Mouse (Mus musculus): ENCODE results near the gene Itprip.

The Itprip gene

GRCm38 (mm10) chr19:47915251-47915650 is 3.8 kb downstream of the Itprip start:
- DNase-seq (ENCODE audit: low read depth, low spot score): no peak

GRCm38 (mm10) chr19:47914191-47914590 is 4.9 kb downstream of the Itprip start:
- DNase-seq (ENCODE audit: low read depth, low spot score): no peak

- no peak for DNase-seq (ENCODE audit: low read depth, low spot score)
Measured at GRCm38 (mm10) chr19:47913344-47913743, 5.8 kb downstream of the Itprip start.

- no peak for DNase-seq (ENCODE audit: low read depth, low spot score)
Measured at GRCm38 (mm10) chr19:47910751-47911150, 8.3 kb downstream of the Itprip start.

- DNase-seq (ENCODE audit: low read depth, low spot score): no peak
Measured at GRCm38 (mm10) chr19:47910117-47910618, 8.9 kb downstream of the Itprip start.

GRCm38 (mm10) chr19:47909387-47910116 is 9.5 kb downstream of the Itprip start:
- peak; percentile 46 for DNase-seq (ENCODE audit: low read depth, low spot score)

GRCm38 (mm10) chr19:47908961-47909371 is 10.1 kb downstream of the Itprip start:
- DNase-seq (ENCODE audit: low read depth, low spot score): no peak

- DNase-seq (ENCODE audit: low read depth, low spot score): no peak
Measured at GRCm38 (mm10) chr19:47907596-47907995, 11.5 kb downstream of the Itprip start.

GRCm38 (mm10) chr19:47905603-47906002 is 13.5 kb downstream of the Itprip start:
- no peak for DNase-seq (ENCODE audit: low read depth, low spot score)

- DNase-seq (ENCODE audit: low read depth, low spot score): no peak
Measured at GRCm38 (mm10) chr19:47905081-47905480, 14.0 kb downstream of the Itprip start.

GRCm38 (mm10) chr19:47903679-47904078 is 15.4 kb downstream of the Itprip start:
- no peak for DNase-seq (ENCODE audit: low read depth, low spot score)

- DNase-seq (ENCODE audit: low read depth, low spot score): no peak
Measured at GRCm38 (mm10) chr19:47902316-47903201, 16.5 kb downstream of the Itprip start.

GRCm38 (mm10) chr19:47900558-47900957 is 18.5 kb downstream of the Itprip start:
- no peak for DNase-seq (ENCODE audit: low read depth, low spot score)

GRCm38 (mm10) chr19:47900012-47900411 is 19.1 kb downstream of the Itprip start:
- DNase-seq (ENCODE audit: low read depth, low spot score): no peak

- no peak for DNase-seq (ENCODE audit: low read depth, low spot score)
Measured at GRCm38 (mm10) chr19:47898472-47899079, 20.5 kb downstream of the Itprip start.

GRCm38 (mm10) chr19:47893092-47893491 is 26.0 kb downstream of the Itprip start:
- no peak for DNase-seq (ENCODE audit: low read depth, low spot score)

- DNase-seq (ENCODE audit: low read depth, low spot score): no peak
Measured at GRCm38 (mm10) chr19:47891562-47892312, 27.4 kb downstream of the Itprip start.

GRCm38 (mm10) chr19:47890489-47891130 is 28.5 kb downstream of the Itprip start:
- no peak for DNase-seq (ENCODE audit: low read depth, low spot score)

GRCm38 (mm10) chr19:47888037-47888436 is 31.1 kb downstream of the Itprip start:
- DNase-seq (ENCODE audit: low read depth, low spot score): no peak

GRCm38 (mm10) chr19:47887417-47887816 is 31.7 kb downstream of the Itprip start:
- DNase-seq (ENCODE audit: low read depth, low spot score): no peak

GRCm38 (mm10) chr19:47886617-47887016 is 32.5 kb downstream of the Itprip start:
- no peak for DNase-seq (ENCODE audit: low read depth, low spot score)

Data from brain, embryonic 18.5 days (tissue).